ENCODE assay signal across 8 mouse cellular contexts in the genomic region with DNA sequence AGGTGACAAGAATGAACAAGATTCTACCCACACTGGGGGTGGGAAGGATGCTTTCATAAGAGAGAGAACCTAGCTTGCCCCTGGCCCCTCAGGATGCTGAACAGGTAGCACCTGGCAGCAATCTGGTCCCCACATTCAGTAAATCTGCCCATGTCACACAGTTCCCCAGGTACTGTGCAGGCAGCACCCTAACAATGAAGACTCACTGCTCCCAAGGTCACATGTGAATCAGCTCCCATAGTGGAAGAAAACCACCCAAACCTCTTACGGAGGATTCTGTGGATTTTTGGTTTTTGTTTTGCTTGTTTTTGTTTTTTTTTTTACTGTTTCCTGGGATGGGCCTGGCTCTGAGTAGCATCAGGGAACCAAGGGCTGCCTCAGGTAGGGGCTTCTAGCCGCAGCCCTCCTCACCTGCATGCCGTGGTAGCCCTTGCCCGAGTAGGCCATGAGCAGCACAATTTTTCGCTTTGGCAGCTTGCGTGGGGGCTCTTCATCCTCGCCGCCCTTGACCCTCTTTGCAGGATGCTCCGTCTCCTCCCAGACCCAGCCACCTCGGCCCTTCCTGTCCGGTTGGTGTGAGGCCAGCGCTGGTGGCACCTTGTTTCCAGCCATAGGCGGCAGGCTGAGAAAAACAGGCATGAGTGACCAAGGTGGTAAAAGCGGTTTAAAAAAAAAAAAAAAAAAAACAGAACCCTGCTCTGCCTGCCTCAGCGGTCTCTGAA. TPM values are rescaled to one million over a fixed set of nuclear protein-coding genes. Genes with fewer than 3 reads are reported as not detected.
DNase-seq lines count a peak whose midpoint lies in the region; ATAC-seq and TF ChIP-seq lines count a peak whose summit lies in the region.

No protein-coding gene starts in this region.

- H3K9ac ChIP-seq in limb, embryonic 13.5 days, result peak overlapping the region; percentile 89

- no peak overlapping the region for H3K27ac ChIP-seq in spleen, adult 2 months (ENCODE audit: insufficient read depth, low read length)
- no peak overlapping the region for H3K27ac ChIP-seq in limb, embryonic 13.5 days
- H3K27ac ChIP-seq in olfactory bulb, adult 2 months (ENCODE audit: insufficient read depth, low read depth, low read length), result no peak overlapping the region

- ATAC-seq in limb, embryonic 13.5 days (ENCODE audit: low FRiP score, low read depth), result no peak

- TF ChIP-seq POLR2A in spleen, adult 2 months (IDR thresholded peaks at IDR 0.05; ENCODE audit: low read depth, low read length), result no peak
- TF ChIP-seq POLR2A in olfactory bulb, adult 2 months (IDR thresholded peaks at IDR 0.05; ENCODE audit: insufficient read depth, low read depth, low read length), result no peak

- peaks cover 10% of the 10 kb centered on the region; the same call in 1 of the 2 replicates for H3K4me1 ChIP-seq in spleen, adult 2 months (ENCODE audit: control insufficient read depth, insufficient read depth, insufficient read length)
- H3K4me1 ChIP-seq in limb, embryonic 13.5 days, result peaks cover 21% of the 10 kb centered on the region
- H3K4me1 ChIP-seq in olfactory bulb, adult 2 months (ENCODE audit: control insufficient read depth, insufficient read depth, low read length), result peaks cover 15% of the 10 kb centered on the region

- H3K27me3 ChIP-seq in spleen, adult 2 months (ENCODE audit: control insufficient read depth, insufficient read depth, low read length), result no peaks in the 10 kb centered on the region
- H3K27me3 ChIP-seq in limb, embryonic 13.5 days, result no peaks in the 10 kb centered on the region

- no peak for TF ChIP-seq CTCF in spleen, adult 2 months (IDR thresholded peaks at IDR 0.05; ENCODE audit: extremely low read depth, insufficient read depth, insufficient read length, insufficient replicate concordance)
- no peak for TF ChIP-seq CTCF in olfactory bulb, adult 2 months (IDR thresholded peaks at IDR 0.05; ENCODE audit: insufficient read depth, low read depth, low read length)

- DNase-seq in adrenal gland, postnatal 36 days, result peak; percentile 31 to 33
- no peak for DNase-seq in adrenal gland, adult 18-20 months (ENCODE audit: low spot score in 2 of 2)
- no peak for DNase-seq in spleen, adult 2 months (ENCODE audit: low read depth in 1 of 2, low spot score in 2 of 2)
- no peak for DNase-seq in spleen, postnatal 10 days (ENCODE audit: low spot score in 2 of 2)
- no peak for DNase-seq in c-Kit-positive CD71-positive TER-119-positive erythroid progenitor cells, embryonic 14.5 days (ENCODE audit: low spot score)
- no peak for DNase-seq in urinary bladder, postnatal 36 days (ENCODE audit: low spot score in 2 of 2)

- no peaks in the 10 kb centered on the region for H3K9me3 ChIP-seq in limb, embryonic 13.5 days

- H3K4me2 ChIP-seq in limb, embryonic 13.5 days (replicated peaks), result peak overlapping the region; percentile 88

- WGBS in spleen, adult 2 months, result 22% methylated on average over 15 of the region's 15 CpGs
- 16% methylated on average over 15 of the region's 15 CpGs for WGBS in limb, embryonic 13.5 days
- 20% methylated on average over 15 of the region's 15 CpGs for WGBS in olfactory bulb, adult 2 months

- H3K36me3 ChIP-seq in spleen, adult 2 months (ENCODE audit: control insufficient read depth, insufficient read depth, low read length), result peaks cover 15% of the 10 kb centered on the region
- peaks cover 44% of the 10 kb centered on the region for H3K36me3 ChIP-seq in limb, embryonic 13.5 days

- H3K4me3 ChIP-seq in spleen, adult 2 months (ENCODE audit: extremely low read depth, insufficient read depth, insufficient read length), result peak overlapping the region; percentile 84
- peak overlapping the region; percentile 82 for H3K4me3 ChIP-seq in limb, embryonic 13.5 days
- peak overlapping the region; percentile 71 for H3K4me3 ChIP-seq in olfactory bulb, adult 2 months (ENCODE audit: insufficient read depth, low read depth, low read length)

RNA-seq across cellular contexts. Expression of gene Pus1, which starts 1.0 kb away (rescaled TPM):
- 10 to 100 TPM; 55.4 to 55.5 TPM for total RNA-seq in adrenal gland, postnatal 36 days (2021)
- total RNA-seq in adrenal gland, adult 18-20 months (2021), result 10 to 100 TPM; 36.4 to 47.3 TPM
- 19.2 and 20.9 TPM in 2 replicates for polyA plus RNA-seq in spleen, adult 2 months (2012; rRNA removed)
- 33.0 and 33.5 TPM in 2 replicates for polyA plus RNA-seq in limb, embryonic 13.5 days (2015; fragmentation: Nextera tagmentation; extraction: Ambion mirVana)
- polyA plus RNA-seq in olfactory bulb, adult 2 months (2012; ENCODE audit: insufficient read depth, insufficient read length, low replicate concordance, missing spikeins), result not detected in 2 replicates

RNA-seq across cellular contexts. Expression of gene Ep400, which starts 8.9 kb away (rescaled TPM):
- total RNA-seq in adrenal gland, postnatal 36 days (2021), result 10 to 100 TPM; 77.2 to 90.5 TPM
- 10 to 100 TPM; 66.1 to 82.2 TPM for total RNA-seq in adrenal gland, adult 18-20 months (2021)
- 85.2 and 89.1 TPM in 2 replicates for polyA plus RNA-seq in spleen, adult 2 months (2012; rRNA removed)
- 45.6 and 58.6 TPM in 2 replicates for polyA plus RNA-seq in limb, embryonic 13.5 days (2015; fragmentation: Nextera tagmentation; extraction: Ambion mirVana)
- not detected in 2 replicates for polyA plus RNA-seq in olfactory bulb, adult 2 months (2012; ENCODE audit: insufficient read depth, insufficient read length, low replicate concordance, missing spikeins)

RNA-seq across cellular contexts. Expression of gene Ulk1, which starts 30.5 kb away (rescaled TPM):
- total RNA-seq in adrenal gland, postnatal 36 days (2021), result 10 to 100 TPM; 42.5 to 47.1 TPM
- total RNA-seq in adrenal gland, adult 18-20 months (2021), result 10 to 100 TPM; 39.6 to 50.7 TPM
- 39.9 and 40.6 TPM in 2 replicates for polyA plus RNA-seq in spleen, adult 2 months (2012; rRNA removed)
- 21.5 and 22.8 TPM in 2 replicates for polyA plus RNA-seq in limb, embryonic 13.5 days (2015; fragmentation: Nextera tagmentation; extraction: Ambion mirVana)
- not detected in 2 replicates for polyA plus RNA-seq in olfactory bulb, adult 2 months (2012; ENCODE audit: insufficient read depth, insufficient read length, low replicate concordance, missing spikeins)

Comparison
In these comparisons a context has a peak if more than half of its experiments do, and no peak if none do; other contexts are left out.
1. DNase-seq: peak in adrenal gland, postnatal 36 days (2 of 2); none in adrenal gland, adult 18-20 months (0 of 2), spleen, adult 2 months (0 of 2), spleen, postnatal 10 days (0 of 2), c-Kit-positive CD71-positive TER-119-positive erythroid progenitor cells, embryonic 14.5 days (single experiment) and urinary bladder, postnatal 36 days (0 of 2).
2. RNA of gene Pus1, which starts 1.0 kb away (polyA plus RNA-seq): 33.0 to 33.5 TPM in limb, embryonic 13.5 days and 19.2 to 20.9 TPM in spleen, adult 2 months; not detected in olfactory bulb, adult 2 months; every median in the first group is over 10 times any median in the second.
3. Peak in every context shown above with its lines, with median percentiles within 50 percentile points of each other: H3K4me3 ChIP-seq.